Mouse (Mus musculus) neural tube, embryonic 14.5 days (tissue): Measurements from ENCODE around the gene Ndufa9. TPM values are rescaled to one million over a fixed set of nuclear protein-coding genes. Genes with fewer than 3 reads are reported as not detected.
A peak's percentile ranks its signal among the peaks of the same experiment; 100 is the strongest.

Experiments used
- ATAC-seq: fragments of 200-750 bp; cut with Nextera tagmentation; 2 replicates; pipeline ENCODE4 v1.8.0; 2017; ENCODE audit warnings: low read depth, mild to moderate bottlenecking, moderate TSS enrichment, moderate library complexity
- H3K27ac ChIP-seq: fragments of 300-500 bp; sonication (generic); 2 replicates; pipeline ENCODE4 v1.5.1; 2014; ENCODE audit warnings: low read depth, mild to moderate bottlenecking, control low read depth, low read length, moderate library complexity, mixed read lengths
- H3K27me3 ChIP-seq: fragments of 300-500 bp; sonication (generic); 2 replicates; pipeline ENCODE4 v1.6.1; 2014; ENCODE audit warnings: low read length; ENCODE audit not compliant: control insufficient read depth, insufficient read depth
- H3K36me3 ChIP-seq: fragments of 300-500 bp; sonication (generic); 2 replicates; pipeline ENCODE4 v1.6.1; 2014; ENCODE audit warnings: low read length, mixed read lengths; ENCODE audit not compliant: control insufficient read depth, insufficient read depth
- H3K4me1 ChIP-seq: fragments of 300-500 bp; sonication (generic); 2 replicates; pipeline ENCODE4 v1.6.1; 2014; ENCODE audit warnings: low read length; ENCODE audit not compliant: control insufficient read depth, insufficient read depth
- H3K4me2 ChIP-seq: fragments of 300-500 bp; sonication (generic); 2 replicates; pipeline ENCODE4 v1.6.1; 2014; ENCODE audit warnings: mild to moderate bottlenecking, low read depth, low read length, control low read depth
- H3K4me3 ChIP-seq: fragments of 300-500 bp; sonication (generic); 2 replicates; pipeline ENCODE4 v1.5.1; 2014; ENCODE audit warnings: low read depth, low read length, control low read depth, mixed read lengths
- H3K9ac ChIP-seq: fragments of 300-500 bp; sonication (generic); replicated peaks from 2 replicates; pipeline ENCODE4 v1.6.1; 2014; ENCODE audit warnings: low read depth, mild to moderate bottlenecking, control low read depth, low read length, mixed read lengths
- H3K9me3 ChIP-seq: fragments of 300-500 bp; sonication (generic); 2 replicates; pipeline ENCODE4 v1.6.1; 2016; ENCODE audit warnings: low read length; ENCODE audit not compliant: control insufficient read depth
- WGBS: fragments of 180-500 bp; shearing (Covaris S2); extraction: QIAGEN DNeasy Blood & Tissue Kit; methylation state at CpG from one replicate; pipeline ENCODE4 v1.1.7; 2014; 5-methylcytosine and 5-hydroxymethylcytosine counted together
- polyA plus RNA-seq: library from polyadenylated mRNA; unstranded; fragments of >200 nt; fragmentation: Nextera tagmentation; extraction: Ambion mirVana; gene quantifications from 2 replicates; pipeline ENCODE4 v1.2.1, GENCODE M21; 2014

The Ndufa9 gene
- polyA plus RNA-seq: 193 and 203 TPM in 2 replicates

GRCm38 (mm10) chr6:126848712-126849704 is at the start of gene Ndufa9:
Gene Ndufa9, minus strand, starts transcription at chr6:126849136.
- 6% methylated on average over 46 of the region's 46 CpGs for WGBS
- H3K36me3 ChIP-seq: peaks cover 4% of the 10 kb centered on the region; the same call in 1 of the 2 replicates
- H3K4me3 ChIP-seq: peak within 1 kb of the TSS; percentile 83
- no peaks in the 10 kb centered on the region for H3K27me3 ChIP-seq
- H3K9ac ChIP-seq: peak within 1 kb of the TSS; percentile 81
- ATAC-seq: peak; percentile 92
- no peaks in the 10 kb centered on the region for H3K9me3 ChIP-seq
- H3K4me2 ChIP-seq: peak within 1 kb of the TSS; percentile 79
- peaks cover 10% of the 10 kb centered on the region for H3K4me1 ChIP-seq
- peak within 1 kb of the TSS; percentile 60 for H3K27ac ChIP-seq

GRCm38 (mm10) chr6:126877118-126877517 is 28.2 kb upstream of the Ndufa9 start:
- WGBS: 91% methylated on average over 8 of the region's 8 CpGs
- Histone ChIP-seq H3K27me3 (no peaks in the 10 kb centered on the region), H3K9me3 (no peaks in the 10 kb centered on the region), H3K27ac (no peak overlapping the region), H3K4me1 (no peaks in the 10 kb centered on the region), H3K4me3 (no peak overlapping the region), H3K36me3 (no peaks in the 10 kb centered on the region), H3K9ac (no peak overlapping the region), H3K4me2 (no peak overlapping the region)
- no peak for ATAC-seq

- peaks cover 4% of the 10 kb centered on the region for H3K4me1 ChIP-seq
- ATAC-seq: no peak
- no peaks in the 10 kb centered on the region for H3K27me3 ChIP-seq
- H3K4me3 ChIP-seq: no peak within 1 kb of the TSS
- no peaks in the 10 kb centered on the region for H3K36me3 ChIP-seq
- H3K27ac ChIP-seq: no peak within 1 kb of the TSS
- H3K9me3 ChIP-seq: no peaks in the 10 kb centered on the region
- no peak within 1 kb of the TSS for H3K4me2 ChIP-seq
- H3K9ac ChIP-seq: no peak within 1 kb of the TSS
Observed at GRCm38 (mm10) chr6:126852881-126853280, 3.9 kb upstream of the Ndufa9 start, which contains the start of gene Akap3. Gene Akap3, plus strand, starts transcription at chr6:126853098.

- no peak overlapping the region for H3K9ac ChIP-seq
- no peak for ATAC-seq
- H3K4me1 ChIP-seq: no peaks in the 10 kb centered on the region
- H3K4me3 ChIP-seq: no peak overlapping the region
- no peak overlapping the region for H3K4me2 ChIP-seq
- H3K36me3 ChIP-seq: peaks cover 50% of the 10 kb centered on the region
- 89% methylated on average over 8 of the region's 8 CpGs for WGBS
- H3K9me3 ChIP-seq: no peaks in the 10 kb centered on the region
- H3K27ac ChIP-seq: no peak overlapping the region
- no peaks in the 10 kb centered on the region for H3K27me3 ChIP-seq
Observed at GRCm38 (mm10) chr6:126836628-126837027, 12.3 kb downstream of the Ndufa9 start.

GRCm38 (mm10) chr6:126823087-126823486 is 25.8 kb downstream of the Ndufa9 start:
- no peak for ATAC-seq
- no peak overlapping the region for H3K4me3 ChIP-seq
- no peaks in the 10 kb centered on the region for H3K27me3 ChIP-seq
- H3K4me1 ChIP-seq: no peaks in the 10 kb centered on the region
- WGBS: 94% methylated on average over 3 of the region's 3 CpGs
- H3K36me3 ChIP-seq: peaks cover 43% of the 10 kb centered on the region
- no peak overlapping the region for H3K4me2 ChIP-seq
- H3K9ac ChIP-seq: no peak overlapping the region
- H3K9me3 ChIP-seq: no peaks in the 10 kb centered on the region
- H3K27ac ChIP-seq: no peak overlapping the region

GRCm38 (mm10) chr6:126816338-126816737 is 32.6 kb downstream of the Ndufa9 start:
- Histone ChIP-seq H3K9ac (no peak overlapping the region), H3K27me3 (no peaks in the 10 kb centered on the region), H3K9me3 (no peaks in the 10 kb centered on the region), H3K4me1 (no peaks in the 10 kb centered on the region), H3K4me2 (no peak overlapping the region), H3K36me3 (0 out of 2 replicates have a peak, but pooled peaks cover 3% of the 10 kb centered on the region), H3K27ac (no peak overlapping the region), H3K4me3 (no peak overlapping the region)
- ATAC-seq: no peak
- 91% methylated on average over 8 of the region's 8 CpGs for WGBS

- no peak overlapping the region for H3K9ac ChIP-seq
- no peak for ATAC-seq
- no peaks in the 10 kb centered on the region for H3K4me1 ChIP-seq
- H3K4me2 ChIP-seq: no peak overlapping the region
- no peak overlapping the region for H3K4me3 ChIP-seq
- no peaks in the 10 kb centered on the region for H3K9me3 ChIP-seq
- H3K27me3 ChIP-seq: no peaks in the 10 kb centered on the region
- WGBS: 72% methylated on average over 6 of the region's 6 CpGs
- 0 out of 2 replicates have a peak, but pooled peaks cover 3% of the 10 kb centered on the region for H3K36me3 ChIP-seq
- H3K27ac ChIP-seq: no peak overlapping the region
Observed at GRCm38 (mm10) chr6:126815206-126815750, 33.7 kb downstream of the Ndufa9 start.

GRCm38 (mm10) chr6:126811481-126811880 is 37.5 kb downstream of the Ndufa9 start:
- no peak overlapping the region for H3K4me2 ChIP-seq
- WGBS: 92% methylated on average over 4 of the region's 4 CpGs

GRCm38 (mm10) chr6:126808561-126808960 is 40.4 kb downstream of the Ndufa9 start:
- 90% methylated on average over 8 of the region's 8 CpGs for WGBS

More at GRCm38 (mm10) chr6:126811481-126811880, 37.5 kb downstream of the Ndufa9 start:
- no peaks in the 10 kb centered on the region for H3K9me3 ChIP-seq
- no peak for ATAC-seq
- no peak overlapping the region for H3K27ac ChIP-seq
- no peaks in the 10 kb centered on the region for H3K27me3 ChIP-seq
- H3K4me1 ChIP-seq: no peaks in the 10 kb centered on the region
- H3K36me3 ChIP-seq: no peaks in the 10 kb centered on the region
- no peak overlapping the region for H3K4me3 ChIP-seq
- H3K9ac ChIP-seq: no peak overlapping the region

More at GRCm38 (mm10) chr6:126808561-126808960, 40.4 kb downstream of the Ndufa9 start:
- Histone ChIP-seq H3K4me1 (no peaks in the 10 kb centered on the region), H3K36me3 (no peaks in the 10 kb centered on the region), H3K4me3 (no peak overlapping the region), H3K27ac (no peak overlapping the region), H3K9me3 (no peaks in the 10 kb centered on the region), H3K9ac (no peak overlapping the region), H3K27me3 (no peaks in the 10 kb centered on the region), H3K4me2 (no peak overlapping the region)
- ATAC-seq: no peak
